Mouse (Mus musculus): ENCODE measurements at regions not wholly inside any gene's neighbourhood (a gene's known extent, or its start where the extent isn't known, plus 50 kb on each side); places are given as distances from the start of the nearest gene placed in this dataset.

- DNase-seq (ENCODE audit: low spot score in 2 of 2): no peak
These were observed 68.8 kb upstream of the Galnt17 start for GRCm38 (mm10) chr5:131377136-131377535.

- DNase-seq (ENCODE audit: low spot score in 2 of 2): no peak
These were observed 63.2 kb upstream of the Galnt17 start for GRCm38 (mm10) chr5:131371341-131372134.

- no peak for DNase-seq (ENCODE audit: low spot score in 2 of 2)
These were observed 59.2 kb upstream of the Galnt17 start for GRCm38 (mm10) chr5:131367461-131367860.

GRCm38 (mm10) chr5:131359831-131360230 is 51.5 kb upstream of the Galnt17 start:
- DNase-seq (ENCODE audit: low spot score in 2 of 2): peak; percentile 37 to 39
